29 mouse cellular contexts compared by ENCODE assay signal in the genomic region with DNA sequence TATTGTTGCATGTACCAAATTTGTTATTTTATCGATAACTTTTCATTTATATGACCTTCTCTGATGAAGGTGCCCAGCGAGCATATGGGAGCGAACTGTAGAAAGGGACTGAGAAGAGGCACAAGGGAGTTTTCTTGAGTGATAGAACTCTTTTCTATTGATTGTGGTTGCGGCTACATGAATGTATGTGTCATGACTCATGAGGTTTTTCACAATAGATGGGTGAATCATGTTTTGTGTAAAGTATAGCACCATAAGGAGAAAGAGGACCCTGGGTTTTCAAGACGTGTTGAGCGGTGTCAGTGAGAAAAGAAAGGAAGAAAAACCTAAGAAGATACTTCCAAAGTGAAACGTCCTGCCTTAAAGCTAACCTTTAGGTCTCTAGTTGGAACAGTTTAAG. TPM values are rescaled to one million over a fixed set of nuclear protein-coding genes. Genes with fewer than 3 reads are reported as not detected.
DNase-seq lines count a peak whose midpoint lies in the region; ATAC-seq and TF ChIP-seq lines count a peak whose summit lies in the region.
"Had no signal": no experiment of that assay in that cellular context is flagged by ENCODE, and none has a peak within 500 bp of the region (broad histone marks: within the 10 kb centered on the region; RNA-seq: fewer than 3 reads in every experiment).

No protein-coding gene starts in this region.

- H3K36me3 ChIP-seq in embryonic facial prominence, embryonic 10.5 days (replicated peaks) = no peaks in the 10 kb centered on the region
- no peaks in the 10 kb centered on the region for H3K36me3 ChIP-seq in hindbrain, embryonic 13.5 days
- H3K36me3 ChIP-seq: embryonic facial prominence, embryonic 13.5 days; forebrain, embryonic 10.5 days; hindbrain, embryonic 10.5 days had no signal

- no peak overlapping the region for H3K27ac ChIP-seq in bone marrow macrophage, adult 2 months (ENCODE audit: insufficient read depth, low read depth, low read length)
- no peak overlapping the region for H3K27ac ChIP-seq in embryonic facial prominence, embryonic 10.5 days (replicated peaks)
- no peak overlapping the region for H3K27ac ChIP-seq in hindbrain, embryonic 13.5 days
- H3K27ac ChIP-seq: embryonic facial prominence, embryonic 13.5 days; forebrain, embryonic 10.5 days; forebrain, embryonic 13.5 days; gastrocnemius, adult 2 months; hindbrain, embryonic 10.5 days; hindbrain, embryonic 14.5 days; hindbrain, postnatal 0 days had no signal

- TF ChIP-seq POLR2A in bone marrow macrophage, adult 2 months (IDR thresholded peaks at IDR 0.05; ENCODE audit: borderline replicate concordance, low read depth, low read length) = no peak

- no peaks in the 10 kb centered on the region for H3K9me3 ChIP-seq in embryonic facial prominence, embryonic 10.5 days
- no peaks in the 10 kb centered on the region for H3K9me3 ChIP-seq in hindbrain, embryonic 13.5 days
- H3K9me3 ChIP-seq: embryonic facial prominence, embryonic 13.5 days; forebrain, embryonic 10.5 days; forebrain, embryonic 13.5 days; hindbrain, embryonic 10.5 days had no signal

- DNase-seq in 3T3-L1 (ENCODE audit: low read depth, low spot score) = peak; percentile 83
- DNase-seq in 416B (ENCODE audit: low read depth) = peak; percentile 75
- no peak for DNase-seq in embryonic facial prominence, embryonic 10.5 days (ENCODE audit: low spot score)
- DNase-seq in layer of hippocampus, postnatal 14 days (ENCODE audit: low spot score in 2 of 2) = no peak
- DNase-seq: adrenal gland, postnatal 10 days; adrenal gland, postnatal 36 days; B cell, adult 2 months; cerebellum, adult 11 months; cerebellum, adult 2 months; cerebellum, adult 9-11 months; cerebellum, postnatal 25 days; forebrain, postnatal 0 days; gastrocnemius, adult 2 months; gastrocnemius, postnatal 14 days; heart, adult 18-20 months; heart, postnatal 36 days; kidney, adult 18-20 months had no signal

- H3K27me3 ChIP-seq in embryonic facial prominence, embryonic 10.5 days (replicated peaks; ENCODE audit: low read depth, poor library complexity, severe bottlenecking) = no peaks in the 10 kb centered on the region
- H3K27me3 ChIP-seq in hindbrain, embryonic 13.5 days = no peaks in the 10 kb centered on the region
- H3K27me3 ChIP-seq: embryonic facial prominence, embryonic 13.5 days; Patski had no signal

- 87% methylated on average over 7 of the region's 7 CpGs for WGBS in embryonic facial prominence, embryonic 10.5 days
- WGBS in hindbrain, embryonic 13.5 days = 85% methylated on average over 7 of the region's 7 CpGs

- peak overlapping the region; percentile 14 for H3K4me3 ChIP-seq in bone marrow macrophage, adult 2 months (ENCODE audit: insufficient read depth, low read length)
- no peak overlapping the region for H3K4me3 ChIP-seq in embryonic facial prominence, embryonic 10.5 days
- H3K4me3 ChIP-seq in hindbrain, embryonic 13.5 days = no peak overlapping the region
- H3K4me3 ChIP-seq: embryonic facial prominence, embryonic 13.5 days; forebrain, embryonic 10.5 days; forebrain, embryonic 13.5 days; gastrocnemius, adult 2 months; hindbrain, embryonic 10.5 days had no signal

- peaks cover 12% of the 10 kb centered on the region for H3K4me1 ChIP-seq in bone marrow macrophage, adult 2 months (ENCODE audit: control insufficient read depth, insufficient read depth, low read length)
- peaks cover 13% of the 10 kb centered on the region for H3K4me1 ChIP-seq in embryonic facial prominence, embryonic 10.5 days
- H3K4me1 ChIP-seq in hindbrain, embryonic 13.5 days (replicated peaks) = peaks cover 5% of the 10 kb centered on the region; the same call in 1 of the 2 replicates

- no peak overlapping the region for H3K4me2 ChIP-seq in hindbrain, embryonic 13.5 days
- H3K4me2 ChIP-seq: embryonic facial prominence, embryonic 13.5 days; forebrain, embryonic 13.5 days; heart, embryonic 11.5 days; hindbrain, embryonic 14.5 days had no signal

- TF ChIP-seq CTCF in bone marrow macrophage, adult 2 months (IDR thresholded peaks at IDR 0.05; ENCODE audit: low read depth, low read length) = no peak

- no peak overlapping the region for H3K9ac ChIP-seq in hindbrain, embryonic 13.5 days
- H3K9ac ChIP-seq: embryonic facial prominence, embryonic 13.5 days; forebrain, embryonic 13.5 days; forebrain, postnatal 0 days; hindbrain, embryonic 14.5 days had no signal

- ATAC-seq in hindbrain, embryonic 13.5 days (ENCODE audit: low FRiP score) = no peak
- ATAC-seq: forebrain, embryonic 13.5 days; forebrain, postnatal 0 days; hindbrain, postnatal 0 days; inflammation-experienced regulatory T-cells, adult 6 months; intestine, embryonic 16.5 days; Patski had no signal

RNA-seq across cellular contexts. Expression of a gene that starts 3.2 kb away (rescaled TPM):
- polyA plus RNA-seq in bone marrow macrophage, adult 2 months (2012; ENCODE audit: insufficient read depth, insufficient read length, missing spikeins) = 69.1 and 76.8 TPM in 2 replicates
- polyA plus RNA-seq in embryonic facial prominence, embryonic 10.5 days (2016; fragmentation: Nextera tagmentation; extraction: Ambion mirVana) = 60.6 and 61.5 TPM in 2 replicates
- total RNA-seq in layer of hippocampus, postnatal 14 days (2021) = 10 to 100 TPM; 48.4 to 53.6 TPM
- 59.0 and 63.2 TPM in 2 replicates for polyA plus RNA-seq in hindbrain, embryonic 13.5 days (2015; fragmentation: Nextera tagmentation; extraction: Ambion mirVana)

Comparison
In these comparisons a context has a peak if more than half of its experiments do, and no peak if none do; other contexts are left out.
1. DNase-seq: peak in 3T3-L1 (single experiment) and 416B (single experiment); none in embryonic facial prominence, embryonic 10.5 days (single experiment) and layer of hippocampus, postnatal 14 days (0 of 2).